Mouse (Mus musculus) cerebellum, adult 18-20 months (tissue): ENCODE data around the gene Tmem80.
A peak's percentile ranks its signal among the peaks of the same experiment; 100 is the strongest.

ENCODE experiments used
- DNase-seq, 2 experiments: peaks; one replicate each; pipeline ENCODE4 v3.0.0; 2021

Gene Tmem80

DNA sequence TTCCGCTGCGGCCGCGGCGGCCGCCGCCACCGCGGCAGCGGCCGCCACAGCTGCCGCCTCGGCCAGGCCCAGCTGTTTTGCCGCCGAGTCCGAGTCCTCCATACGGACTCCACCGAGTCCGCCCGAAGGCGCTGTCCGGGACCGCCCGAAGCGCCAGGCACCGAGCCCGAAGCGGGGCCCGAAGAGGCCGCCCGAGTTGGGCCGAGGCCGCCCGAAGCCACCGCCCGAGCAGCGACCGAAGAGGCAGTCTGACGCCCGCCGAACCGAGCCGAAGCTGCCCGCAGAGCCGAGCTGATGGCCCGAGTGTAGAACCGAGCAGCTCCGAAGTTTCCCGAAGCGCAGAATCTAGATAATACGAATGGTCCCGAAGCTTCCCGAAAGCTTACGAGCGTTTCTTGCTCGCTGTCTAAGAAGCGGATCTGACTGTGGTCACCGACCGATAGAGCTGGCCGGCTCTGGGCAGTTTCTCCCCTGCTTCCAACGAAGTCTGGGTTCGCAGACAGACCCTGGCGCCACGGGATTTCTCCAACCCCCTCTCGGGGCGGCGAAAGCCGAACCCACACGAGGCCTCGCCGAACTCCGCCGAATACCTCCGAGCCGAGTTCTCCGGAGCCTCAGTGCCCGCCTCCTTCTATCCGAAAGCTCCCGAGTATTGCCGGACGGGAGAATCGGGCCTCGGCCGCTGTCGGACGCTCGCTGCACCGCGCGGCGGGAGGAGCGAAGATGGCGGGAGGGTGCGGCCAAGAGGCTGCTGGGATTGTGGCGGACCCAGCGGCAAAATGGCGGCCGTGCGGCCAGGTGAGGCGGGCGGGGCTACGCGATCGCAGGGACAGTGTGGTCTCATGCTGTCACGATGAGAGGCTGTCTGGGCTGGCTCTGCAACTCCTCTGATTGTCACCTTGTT lies at the start of gene Tmem80, which contains the start of gene Deaf1:
TSS of gene Tmem80 (plus strand) at position 271 of the 904 bp plus-strand sequence.
TSS of gene Deaf1 (minus strand) at position 222 of the 904 bp plus-strand sequence.
- DNase-seq: peak; percentile 99 to 100

DNA sequence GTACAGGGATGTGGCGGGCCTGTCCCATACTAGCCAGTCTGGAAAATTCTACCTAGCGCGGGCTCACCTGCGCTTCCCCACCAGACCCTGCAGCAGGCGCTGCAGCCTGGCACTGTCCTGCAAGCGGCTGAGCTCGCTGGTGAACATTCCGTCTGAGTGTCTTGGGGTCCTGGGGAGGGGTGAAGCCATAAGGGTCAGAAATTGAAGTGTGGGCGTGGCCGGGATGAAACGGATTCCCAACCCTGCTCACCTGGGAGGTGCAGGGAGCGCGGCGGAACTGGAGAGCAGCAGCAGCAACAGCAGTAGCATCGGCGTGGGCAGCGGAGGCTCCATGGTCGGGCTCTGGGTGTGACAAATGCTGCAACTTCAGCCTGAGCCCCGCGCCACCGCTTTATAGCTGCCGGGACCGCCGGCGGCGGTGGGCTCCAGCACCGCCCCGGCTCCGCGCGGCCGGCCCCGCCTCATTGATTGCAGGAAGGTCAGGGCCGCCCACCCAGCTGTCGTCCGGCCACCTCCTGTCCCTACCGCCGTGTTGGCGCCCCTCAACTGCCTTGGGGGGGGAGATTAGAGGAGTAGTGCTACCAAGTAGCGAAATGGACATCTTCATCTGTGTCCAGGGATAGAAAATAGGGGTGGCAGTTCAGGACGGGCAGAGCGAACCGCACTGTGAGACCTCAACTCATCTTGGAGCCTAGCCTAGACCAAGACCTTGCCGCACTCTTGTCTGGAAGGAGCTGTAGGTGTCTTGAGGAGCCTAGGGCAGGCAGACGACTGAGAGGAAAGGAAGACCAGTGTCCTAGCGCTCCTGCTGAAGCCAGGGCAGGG lies 48.6 kb upstream of the Tmem80 start, which contains the start of gene Sct:
TSS of gene Sct (minus strand) at position 368 of the 825 bp plus-strand sequence.
- DNase-seq: peak; percentile 64 to 73

DNA sequence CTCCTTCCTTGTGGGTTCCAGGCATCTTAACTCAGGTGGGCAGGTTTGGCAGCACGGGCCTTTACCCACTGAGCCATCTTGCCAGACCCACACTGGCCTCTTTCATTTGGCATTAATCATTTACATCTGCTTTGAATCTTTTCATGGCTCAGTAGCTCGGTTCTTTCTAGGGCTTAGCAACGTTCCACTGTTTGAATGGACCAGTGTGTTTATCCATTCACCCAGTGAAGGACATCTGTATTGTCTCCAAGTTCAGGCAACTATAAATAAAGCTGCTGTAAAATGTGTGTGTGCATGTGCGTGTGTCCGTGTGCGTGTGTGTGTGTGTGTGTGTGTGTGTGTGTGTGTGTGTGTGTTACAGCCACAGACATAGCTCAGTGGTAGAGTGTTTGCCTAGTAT lies 46.1 kb upstream of the Tmem80 start:
- DNase-seq: no peak

GRCm38 (mm10) chr7:141282756-141283155 lies 44.8 kb upstream of the Tmem80 start:
- no peak for DNase-seq

DNA sequence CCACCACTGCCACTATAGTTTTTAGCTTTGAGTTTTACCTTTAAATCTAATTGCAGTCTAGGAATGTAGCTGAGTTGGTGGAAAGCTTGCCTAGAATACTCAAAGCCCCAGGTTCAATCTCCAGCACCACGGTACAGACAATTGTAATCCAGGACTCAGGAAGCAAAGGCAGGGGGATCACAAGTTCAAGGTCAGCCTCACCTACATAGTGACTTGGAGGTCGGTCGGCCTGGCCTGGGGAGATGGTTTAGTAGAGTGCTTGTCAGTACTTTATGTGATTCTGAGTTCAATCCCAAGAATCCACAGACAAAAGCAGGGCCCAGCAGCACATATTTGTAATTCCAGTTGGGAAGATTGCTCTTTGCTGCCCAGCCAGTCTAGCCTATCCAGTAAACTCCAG lies 39.5 kb upstream of the Tmem80 start:
- no peak for DNase-seq

- DNase-seq: no peak
Observed at GRCm38 (mm10) chr7:141291921-141292582, 35.5 kb upstream of the Tmem80 start, which contains the start of gene Drd4. TSS of gene Drd4 (plus strand) at chr7:141292006.

DNA sequence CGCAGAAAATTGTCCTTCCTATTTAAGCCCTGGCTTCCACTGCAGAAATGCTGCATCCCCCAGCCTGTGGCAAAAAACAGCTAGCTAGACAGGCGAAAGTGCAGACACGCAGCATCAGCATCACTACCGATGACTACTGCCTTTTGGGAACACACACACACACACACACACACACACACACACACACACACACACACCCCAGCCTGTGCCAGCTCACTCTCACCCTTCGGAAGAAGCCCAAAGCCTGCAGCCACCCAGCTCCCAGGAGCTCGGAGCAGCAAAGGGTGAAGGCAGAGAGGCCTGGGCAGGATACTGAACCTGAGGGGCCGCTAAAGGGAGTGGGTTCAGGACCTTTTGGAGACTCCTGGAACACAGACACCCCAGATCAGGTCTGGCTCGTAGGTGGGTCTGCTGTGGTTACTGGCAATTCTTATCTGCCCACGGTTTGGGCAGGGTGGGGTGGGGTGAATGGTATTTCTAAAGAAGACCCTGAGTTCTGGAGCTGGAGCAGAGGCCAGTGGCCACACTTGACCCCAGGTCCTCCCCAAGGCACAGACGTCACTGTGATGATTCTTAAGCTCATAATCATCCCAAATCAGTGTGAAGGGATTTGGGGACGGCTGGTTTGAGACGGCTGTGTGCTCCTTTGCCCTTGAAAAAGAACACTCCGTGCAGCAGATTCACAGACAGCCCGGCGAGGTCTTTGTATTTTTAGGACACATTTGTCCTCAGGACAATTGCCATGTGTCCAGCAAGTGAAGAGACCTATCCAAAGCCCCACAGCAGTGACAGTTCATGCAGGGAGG lies 34.8 kb upstream of the Tmem80 start:
- DNase-seq: no peak

GRCm38 (mm10) chr7:141293852-141294471 lies 33.6 kb upstream of the Tmem80 start:
- DNase-seq: peak; percentile 23 to 51

DNA sequence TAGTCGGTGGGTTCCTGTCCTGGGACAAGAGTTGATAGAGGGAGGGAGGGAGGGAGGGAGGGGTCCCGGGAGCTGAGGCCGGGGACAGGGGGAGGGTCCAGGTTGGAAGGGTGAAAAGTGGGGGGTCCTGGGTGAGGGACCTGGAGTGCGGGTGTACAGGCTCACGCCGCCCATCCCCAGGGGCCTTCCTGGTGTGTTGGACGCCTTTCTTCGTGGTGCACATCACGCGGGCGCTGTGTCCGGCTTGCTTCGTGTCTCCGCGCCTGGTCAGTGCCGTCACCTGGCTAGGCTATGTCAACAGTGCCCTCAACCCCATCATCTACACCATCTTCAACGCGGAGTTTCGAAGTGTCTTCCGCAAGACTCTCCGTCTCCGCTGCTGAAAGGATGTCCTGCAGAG lies 33.1 kb upstream of the Tmem80 start:
- no peak for DNase-seq

DNA sequence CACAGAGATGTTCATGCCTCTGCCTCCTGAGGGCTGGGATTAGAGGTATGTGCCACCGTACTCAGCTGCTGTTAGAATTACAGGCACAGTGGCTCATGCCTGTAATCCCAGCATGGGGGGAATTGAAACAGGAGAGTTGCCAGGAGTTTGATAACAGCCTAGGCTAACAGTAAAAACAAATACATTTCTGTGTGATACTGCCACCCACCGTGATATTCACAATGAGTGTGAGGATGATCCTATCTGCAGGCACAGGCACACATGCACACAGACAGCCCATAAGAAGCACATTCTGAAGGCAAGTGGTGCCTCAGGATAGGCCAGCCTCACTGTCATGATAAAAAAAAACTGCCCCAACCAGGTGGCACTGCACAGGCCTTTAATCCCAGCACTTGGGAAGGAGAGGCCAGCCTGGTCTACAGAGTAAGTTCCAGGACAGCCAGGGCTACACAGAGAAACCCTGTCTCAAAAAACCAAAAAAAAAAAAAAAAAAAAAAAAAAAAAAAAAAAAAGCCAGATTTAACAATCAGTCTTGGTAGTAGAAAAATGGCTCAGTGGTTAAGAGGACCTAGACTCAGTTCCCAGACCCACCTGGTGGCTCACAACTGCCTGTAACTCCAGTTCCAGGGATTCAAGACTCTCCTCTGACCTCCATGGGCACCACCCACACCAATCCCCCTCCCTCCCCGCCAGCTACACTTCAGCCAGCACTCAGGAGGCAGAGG lies 29.5 kb upstream of the Tmem80 start:
- DNase-seq: no peak

- DNase-seq: peak; percentile 74 to 84
Observed at GRCm38 (mm10) chr7:141299175-141299574, 28.4 kb upstream of the Tmem80 start.

- peak; percentile 72 to 76 for DNase-seq
Observed at GRCm38 (mm10) chr7:141301386-141301785, 26.2 kb upstream of the Tmem80 start.

GRCm38 (mm10) chr7:141302702-141303268 lies 24.8 kb upstream of the Tmem80 start:
- DNase-seq: no peak

- no peak for DNase-seq
Observed at GRCm38 (mm10) chr7:141304537-141304936, 23.0 kb upstream of the Tmem80 start.

- no peak for DNase-seq
Observed at GRCm38 (mm10) chr7:141314416-141314815, 13.1 kb upstream of the Tmem80 start.

DNA sequence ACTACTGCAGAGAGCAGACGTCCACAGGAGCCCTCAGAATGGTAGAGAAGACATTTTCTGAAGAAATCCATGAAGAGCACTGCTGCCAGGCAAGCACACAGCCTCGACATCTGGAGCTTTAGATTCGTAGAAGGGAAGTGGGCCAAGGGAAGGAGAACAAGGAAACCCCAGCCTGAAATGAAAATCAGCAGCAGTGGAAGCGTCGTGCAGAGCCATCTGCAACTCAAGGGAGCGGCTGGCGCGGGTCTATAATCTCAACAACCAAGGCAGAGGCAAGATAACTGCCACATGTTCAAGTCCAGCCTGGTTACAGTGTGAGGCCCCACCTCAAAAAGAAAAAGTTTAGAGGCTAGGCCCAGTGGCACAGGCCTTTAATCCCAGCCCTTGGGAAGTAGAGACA lies 12.5 kb upstream of the Tmem80 start:
- DNase-seq: no peak

DNA sequence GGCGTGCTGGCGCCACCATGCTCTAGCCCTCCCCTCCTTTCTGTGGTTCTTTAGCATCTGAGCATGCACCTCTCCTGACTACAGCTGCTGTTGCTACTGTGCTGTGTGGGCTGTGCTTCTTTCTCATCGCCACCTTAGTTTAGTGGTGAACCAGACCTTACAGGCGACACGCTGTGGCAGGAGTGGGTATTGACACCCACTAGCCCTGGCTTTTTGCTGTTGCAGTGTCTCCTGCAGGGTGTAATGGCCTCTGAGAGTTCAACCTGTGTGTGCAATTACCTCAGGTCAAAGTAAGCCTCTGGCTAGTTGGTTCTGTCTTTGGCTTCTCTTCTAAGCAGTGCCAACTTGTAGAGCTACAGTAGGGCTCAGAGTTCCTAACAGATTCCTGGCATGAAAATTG lies 11.6 kb upstream of the Tmem80 start:
- peak; percentile 42 to 51 for DNase-seq

DNA sequence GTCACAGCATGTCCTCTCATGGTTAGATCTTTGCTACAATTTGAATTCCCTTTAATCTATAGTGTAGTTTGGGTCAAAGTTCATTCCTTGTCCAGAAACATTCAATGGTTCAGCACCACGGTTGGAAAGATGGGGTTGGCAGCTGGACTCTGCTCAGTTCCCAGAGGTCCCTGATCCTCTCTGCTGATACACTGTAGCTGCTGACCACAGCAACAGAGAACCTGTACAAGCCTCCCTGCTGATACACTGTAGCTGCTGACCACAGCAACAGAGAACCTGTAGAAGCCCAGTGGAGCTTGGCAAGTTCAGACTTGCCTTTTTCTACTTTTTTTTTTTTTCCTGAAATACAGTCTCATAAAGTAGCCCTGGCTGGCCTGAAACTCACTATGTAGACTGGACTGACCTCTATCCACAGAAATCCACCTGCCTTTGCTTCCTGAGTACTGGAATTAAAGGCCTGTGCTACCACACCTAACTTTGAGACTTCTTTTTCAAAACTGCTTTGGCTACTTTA lies 9.9 kb upstream of the Tmem80 start:
- no peak for DNase-seq

DNA sequence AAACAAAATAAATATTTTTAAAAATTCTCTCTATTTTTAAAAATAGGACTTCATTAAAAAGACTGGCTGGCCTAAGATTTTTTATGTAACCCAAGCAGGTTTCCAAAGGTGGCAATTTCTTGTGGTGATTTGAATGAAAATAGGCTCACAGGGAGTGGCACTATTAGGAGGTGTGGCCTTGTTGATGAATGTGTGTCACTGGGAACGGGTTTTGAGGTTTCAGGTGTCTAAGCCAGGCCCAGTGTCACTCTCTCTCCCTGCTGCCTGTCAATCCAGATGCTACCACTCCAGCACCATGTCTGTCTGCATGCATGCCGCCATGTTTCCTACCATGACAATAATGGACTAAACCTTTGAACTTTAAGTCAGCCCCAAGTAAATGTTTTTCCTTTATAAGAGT lies 8.1 kb upstream of the Tmem80 start:
- no peak for DNase-seq

- peak; percentile 34 to 47 for DNase-seq
Observed at GRCm38 (mm10) chr7:141324686-141325085, 2.9 kb upstream of the Tmem80 start.
